Mouse (Mus musculus): ENCODE measurements around the gene Ces2c. TPM values are rescaled to one million over a fixed set of nuclear protein-coding genes. Genes with fewer than 3 reads are reported as not detected.
"Not testable (repeated sequence)": the region's sequence is repeated elsewhere in the genome, so short reads cannot be mapped to it uniquely, and the experiment has no call there.

Gene Ces2c
- polyA plus RNA-seq, 1 experiment from 2014 or later: not detected

- not testable (repeated sequence) for H3K4me3 ChIP-seq; DNase-seq (ENCODE audit: low spot score); H3K4me1 ChIP-seq; H3K27ac ChIP-seq; H3K9me3 ChIP-seq; H3K36me3 ChIP-seq; H3K27me3 ChIP-seq (ENCODE audit: insufficient read depth, poor library complexity, severe bottlenecking)
- no CpG with 5 or more reads among the region's 4 CpGs for WGBS
Measured at GRCm38 (mm10) chr8:104886223-104886926, 39.5 kb downstream of the Ces2c start.

GRCm38 (mm10) chr8:104901746-104902145, 54.9 kb downstream of the Ces2c start:
- Histone ChIP-seq H3K4me3 (no peak overlapping the region), H3K9me3 (no peaks in the 10 kb centered on the region), H3K36me3 (no peaks in the 10 kb centered on the region), H3K27ac (no peak overlapping the region), H3K4me1 (no peaks in the 10 kb centered on the region), H3K27me3 (ENCODE audit: insufficient read depth, poor library complexity, severe bottlenecking) (no peaks in the 10 kb centered on the region)
- WGBS: 74% methylated on average over 2 of the region's 2 CpGs
- no peak for DNase-seq (ENCODE audit: low spot score)

Other genes starting within 250 kb of the Ces2c start
- gene Cdh16, start 222.7 kb upstream of the Ces2c start, polyA plus RNA-seq (2016; fragmentation: Nextera tagmentation; extraction: Ambion mirVana): 8.0 and 21.0 TPM in 2 replicates
- gene Rrad, start 215.7 kb upstream of the Ces2c start, polyA plus RNA-seq (2016; fragmentation: Nextera tagmentation; extraction: Ambion mirVana): 200 and 322 TPM in 2 replicates
- 198 and 244 TPM in 2 replicates for gene Ciao2b, start 205.1 kb upstream of the Ces2c start, polyA plus RNA-seq (2016; fragmentation: Nextera tagmentation; extraction: Ambion mirVana)
- gene Ces2a, start 113.1 kb upstream of the Ces2c start, polyA plus RNA-seq (2016; fragmentation: Nextera tagmentation; extraction: Ambion mirVana): not detected in 2 replicates
- not detected in 2 replicates for gene Ces2b, start 15.5 kb upstream of the Ces2c start, polyA plus RNA-seq (2016; fragmentation: Nextera tagmentation; extraction: Ambion mirVana)
- not detected in 2 replicates for gene Ces2e, start 79.2 kb downstream of the Ces2c start, polyA plus RNA-seq (2016; fragmentation: Nextera tagmentation; extraction: Ambion mirVana)
- gene Ces2f, start 100.3 kb downstream of the Ces2c start, polyA plus RNA-seq (2016; fragmentation: Nextera tagmentation; extraction: Ambion mirVana): not detected in 2 replicates
- gene Ces2g, start 114.7 kb downstream of the Ces2c start, polyA plus RNA-seq (2016; fragmentation: Nextera tagmentation; extraction: Ambion mirVana): 0.21 and 0.25 TPM in 2 replicates
- not detected in 2 replicates for gene Ces2h, start 153.8 kb downstream of the Ces2c start, polyA plus RNA-seq (2016; fragmentation: Nextera tagmentation; extraction: Ambion mirVana)
- gene Ces3a, start 201.5 kb downstream of the Ces2c start, polyA plus RNA-seq (2016; fragmentation: Nextera tagmentation; extraction: Ambion mirVana): not detected in 2 replicates
- 0.15 TPM in 1 of 2 replicates, not detected in the other for gene Ces3b, start 236.7 kb downstream of the Ces2c start, polyA plus RNA-seq (2016; fragmentation: Nextera tagmentation; extraction: Ambion mirVana)